Mouse (Mus musculus) testis, adult 2 months (tissue): Measurements from ENCODE around the gene Emcn.

Source experiments
- CTCF ChIP-seq: fragments of 200-500 bp; IDR thresholded peaks from 2 replicates; pipeline ENCODE4 v1.5.1; 2012; ENCODE audit warnings: low read depth, mild to moderate bottlenecking, inconsistent platforms, low read length, moderate library complexity; ENCODE audit not compliant: control insufficient read depth, insufficient read depth, insufficient replicate concordance
- POLR2A ChIP-seq: fragments of 200-500 bp; IDR thresholded peaks from 2 replicates; pipeline ENCODE4 v1.6.1; 2012; ENCODE audit warnings: low read depth, mild to moderate bottlenecking, inconsistent platforms, low read length, moderate library complexity; ENCODE audit not compliant: control insufficient read depth

- no peak for TF ChIP-seq CTCF
- TF ChIP-seq POLR2A = no peak
Measured at GRCm38 (mm10) chr3:137415451-137416086, 74.7 kb downstream of the Emcn start.
